Mouse (Mus musculus) MN1 (cell line): ENCODE results near the gene H2-Ke6.
"Not testable (repeated sequence)": the region's sequence is repeated elsewhere in the genome, so short reads cannot be mapped to it uniquely, and the experiment has no call there.

Experiments
- DNase-seq: peaks from one replicate; pipeline ENCODE4 v3.0.0-alpha.2; 2016; ENCODE audit warnings: low spot score

Gene H2-Ke6

GRCm38 (mm10) chr17:34029150-34029889, 1.5 kb upstream of the H2-Ke6 start:
- no peak for DNase-seq

- DNase-seq = peak; percentile 67
Observed at GRCm38 (mm10) chr17:34028501-34029149, 765 bp upstream of the H2-Ke6 start.

GRCm38 (mm10) chr17:34026917-34027655, 774 bp downstream of the H2-Ke6 start:
- DNase-seq = peak; percentile 51

GRCm38 (mm10) chr17:34026221-34026620, 1.6 kb downstream of the H2-Ke6 start:
- DNase-seq = no peak

GRCm38 (mm10) chr17:34025756-34026151, 2.1 kb downstream of the H2-Ke6 start:
- no peak for DNase-seq

- DNase-seq = peak; percentile 77
Observed at GRCm38 (mm10) chr17:34024861-34025755, 2.8 kb downstream of the H2-Ke6 start.

- peak; percentile 89 for DNase-seq
Observed at GRCm38 (mm10) chr17:34024317-34024821, 3.5 kb downstream of the H2-Ke6 start, which contains the start of gene Ring1. TSS of gene Ring1 (minus strand) at chr17:34024680.

- DNase-seq = no peak
Observed at GRCm38 (mm10) chr17:34023678-34024077, 4.2 kb downstream of the H2-Ke6 start.

- DNase-seq = peak; percentile 6
Observed at GRCm38 (mm10) chr17:34022987-34023386, 4.9 kb downstream of the H2-Ke6 start.

GRCm38 (mm10) chr17:34022414-34022783, 5.5 kb downstream of the H2-Ke6 start:
- DNase-seq = no peak

- DNase-seq = peak; percentile 5
Observed at GRCm38 (mm10) chr17:34021539-34022413, 6.1 kb downstream of the H2-Ke6 start.

GRCm38 (mm10) chr17:34013436-34013835, 14.4 kb downstream of the H2-Ke6 start:
- DNase-seq = no peak

- peak; percentile 5 for DNase-seq
Observed at GRCm38 (mm10) chr17:34010156-34010555, 17.7 kb downstream of the H2-Ke6 start.

GRCm38 (mm10) chr17:34006570-34006969, 21.3 kb downstream of the H2-Ke6 start:
- DNase-seq = no peak

- DNase-seq = peak; percentile 21
Observed at GRCm38 (mm10) chr17:34003426-34003825, 24.4 kb downstream of the H2-Ke6 start.

- not testable (repeated sequence) for DNase-seq
Observed at GRCm38 (mm10) chr17:34000796-34001195, 27.1 kb downstream of the H2-Ke6 start.

- DNase-seq = peak; percentile 94
Observed at GRCm38 (mm10) chr17:34000150-34000537, 27.7 kb downstream of the H2-Ke6 start, which contains the start of gene H2-K1. TSS of gene H2-K1 (minus strand) at chr17:34000347.

GRCm38 (mm10) chr17:33999341-34000149, 28.3 kb downstream of the H2-Ke6 start:
- DNase-seq = peak; percentile 48

GRCm38 (mm10) chr17:33998697-33999096, 29.2 kb downstream of the H2-Ke6 start:
- peak; percentile 25 for DNase-seq

- DNase-seq = not testable (repeated sequence)
Observed at GRCm38 (mm10) chr17:33997025-33997424, 30.8 kb downstream of the H2-Ke6 start.
